Mouse (Mus musculus): ENCODE results near the gene Plcb1.

Gene Plcb1

GRCm38 (mm10) chr2:135067419-135067818 is 281.6 kb downstream of the Plcb1 start:
- DNase-seq (ENCODE audit: low read depth, low spot score): no peak

GRCm38 (mm10) chr2:135071349-135071748 is 285.5 kb downstream of the Plcb1 start:
- DNase-seq (ENCODE audit: low read depth, low spot score): no peak

- DNase-seq (ENCODE audit: low read depth, low spot score): no peak
Measured at GRCm38 (mm10) chr2:135072503-135072902, 286.6 kb downstream of the Plcb1 start.

DNA sequence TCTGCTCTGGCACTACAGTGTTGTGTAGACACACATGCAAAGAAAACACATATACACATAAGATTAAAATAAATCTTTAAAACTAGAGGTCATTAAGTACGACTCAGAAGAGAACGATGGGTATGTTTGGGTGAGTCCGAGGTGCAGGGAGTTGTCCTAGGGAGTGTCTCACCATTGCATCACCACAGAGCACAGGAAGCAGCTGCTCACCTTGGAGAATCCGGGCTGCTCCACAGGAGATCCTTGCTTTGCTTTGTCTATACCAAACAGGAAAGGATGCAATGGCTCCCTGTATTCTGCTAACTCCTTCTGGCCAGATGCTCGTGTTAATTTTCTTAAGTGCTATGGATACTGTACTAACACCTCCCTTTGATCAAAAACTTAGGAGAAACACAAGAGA is 287.1 kb downstream of the Plcb1 start:
- DNase-seq (ENCODE audit: low read depth, low spot score): no peak

GRCm38 (mm10) chr2:135075375-135075774 is 289.5 kb downstream of the Plcb1 start:
- no peak for DNase-seq (ENCODE audit: low read depth, low spot score)

- DNase-seq (ENCODE audit: low read depth, low spot score): no peak
Measured at GRCm38 (mm10) chr2:135092588-135093162, 306.8 kb downstream of the Plcb1 start.

GRCm38 (mm10) chr2:135101292-135101691 is 315.4 kb downstream of the Plcb1 start:
- no peak for DNase-seq (ENCODE audit: low read depth, low spot score)

GRCm38 (mm10) chr2:135101943-135102342 is 316.1 kb downstream of the Plcb1 start:
- no peak for DNase-seq (ENCODE audit: low read depth, low spot score)

- DNase-seq (ENCODE audit: low read depth, low spot score): no peak
Measured at GRCm38 (mm10) chr2:135106649-135107048, 320.8 kb downstream of the Plcb1 start.

- DNase-seq (ENCODE audit: low read depth, low spot score): no peak
Measured at GRCm38 (mm10) chr2:135108607-135109006, 322.7 kb downstream of the Plcb1 start.

DNA sequence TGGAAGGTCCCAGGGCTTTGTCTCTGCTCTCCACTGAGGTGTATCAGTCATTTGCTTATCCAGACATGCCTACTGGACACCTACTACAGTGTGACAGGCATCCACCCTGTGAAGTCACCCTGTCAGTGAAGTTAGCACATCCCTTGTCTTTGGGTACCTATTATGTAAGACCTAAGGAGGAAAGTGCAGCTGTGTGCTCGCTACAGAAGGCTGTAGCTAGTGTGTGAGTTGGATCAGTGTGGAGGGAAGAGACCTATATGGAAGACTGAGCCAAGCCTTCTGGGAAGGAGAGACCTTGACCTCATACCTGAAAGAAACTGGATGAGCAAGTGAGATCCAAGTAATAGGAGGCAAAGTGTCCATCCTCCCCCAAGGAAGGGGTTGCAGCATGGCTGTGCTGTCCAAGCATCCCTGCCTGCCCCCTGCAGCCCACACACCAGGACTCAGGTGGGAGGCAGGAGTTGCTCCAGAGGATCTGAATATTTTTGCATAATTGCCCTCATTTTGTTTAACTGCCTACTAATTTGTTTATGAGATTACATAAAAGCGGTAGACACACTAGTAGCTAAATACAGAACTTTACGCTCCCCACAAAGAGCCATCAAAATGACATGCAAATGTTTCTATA is 328.7 kb downstream of the Plcb1 start:
- DNase-seq (ENCODE audit: low read depth, low spot score): no peak

- DNase-seq (ENCODE audit: low read depth, low spot score): no peak
Measured at GRCm38 (mm10) chr2:135123057-135123456, 337.2 kb downstream of the Plcb1 start.

DNA sequence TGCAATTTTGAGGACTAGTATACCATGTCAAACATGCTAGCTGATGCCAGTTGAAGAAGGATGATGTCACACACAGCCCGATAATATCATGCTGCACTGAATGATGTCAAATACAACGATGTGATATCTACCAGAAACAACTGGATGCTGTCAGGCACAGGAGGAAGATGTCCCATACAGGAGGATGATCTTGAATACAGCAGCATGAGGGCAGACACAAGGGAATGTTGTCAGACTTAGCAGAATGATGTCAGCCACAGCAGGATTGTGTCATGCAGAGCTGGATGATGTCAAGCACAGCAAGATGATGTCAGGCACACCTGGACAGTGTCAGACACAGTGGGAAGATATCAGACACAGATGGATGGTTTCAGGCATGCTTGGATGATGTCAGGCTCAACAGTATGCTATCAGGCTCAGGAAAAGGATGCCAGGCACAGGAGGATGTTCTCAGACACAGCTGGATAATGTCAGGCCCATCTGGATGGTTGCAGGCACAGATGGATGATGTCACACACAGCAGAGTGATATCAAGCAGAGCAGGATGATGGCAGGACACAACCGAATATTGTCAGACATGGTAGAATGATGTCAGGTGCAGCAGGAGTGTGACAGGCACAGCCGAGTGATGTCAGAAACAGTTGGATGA is 338.0 kb downstream of the Plcb1 start:
- DNase-seq (ENCODE audit: low read depth, low spot score): no peak

GRCm38 (mm10) chr2:135140576-135140975 is 354.7 kb downstream of the Plcb1 start:
- DNase-seq (ENCODE audit: low read depth, low spot score): no peak

GRCm38 (mm10) chr2:135152289-135152688 is 366.4 kb downstream of the Plcb1 start:
- no peak for DNase-seq (ENCODE audit: low read depth, low spot score)

- DNase-seq (ENCODE audit: low read depth, low spot score): no peak
Measured at GRCm38 (mm10) chr2:135153248-135153647, 367.4 kb downstream of the Plcb1 start.

DNA sequence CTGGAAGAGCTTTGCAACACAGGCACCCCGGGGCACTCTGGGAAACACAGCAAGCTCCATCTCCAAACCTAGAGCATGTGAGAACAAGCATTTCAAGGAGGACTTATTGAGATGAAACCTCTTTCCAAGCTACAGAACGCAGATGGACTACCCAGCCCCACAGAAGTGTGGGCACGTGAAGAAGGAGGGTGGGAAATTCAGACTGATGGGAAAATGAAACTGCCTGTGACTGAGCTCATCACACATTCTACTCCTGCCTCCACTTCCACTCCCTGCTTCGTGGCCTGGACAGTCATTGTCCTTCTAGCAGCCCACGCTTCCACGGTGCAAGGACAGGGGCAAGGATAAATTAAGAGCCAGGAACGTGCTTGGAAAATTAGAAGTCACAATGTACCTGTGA is 370.2 kb downstream of the Plcb1 start:
- DNase-seq (ENCODE audit: low read depth, low spot score): no peak

DNA sequence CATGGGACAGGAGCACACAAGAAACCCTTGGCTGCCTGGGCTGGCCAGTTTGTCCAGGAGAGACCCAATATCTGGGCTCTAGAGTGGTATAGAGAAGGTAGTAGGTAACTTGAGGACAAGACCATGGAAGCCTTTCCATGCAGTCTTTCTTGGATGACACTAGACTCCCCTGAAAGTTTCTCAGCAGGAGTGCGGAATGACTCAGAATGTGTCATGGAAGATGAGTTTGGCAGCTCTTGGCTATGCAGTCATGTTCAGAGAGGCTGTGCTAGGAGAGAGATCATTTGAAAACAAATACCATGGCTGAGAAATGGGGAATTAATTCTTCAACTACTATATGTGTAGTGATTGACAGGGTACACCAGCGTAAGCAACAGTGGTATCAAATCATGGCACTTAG is 372.1 kb downstream of the Plcb1 start:
- DNase-seq (ENCODE audit: low read depth, low spot score): no peak

GRCm38 (mm10) chr2:135161673-135162072 is 375.8 kb downstream of the Plcb1 start:
- no peak for DNase-seq (ENCODE audit: low read depth, low spot score)

DNA sequence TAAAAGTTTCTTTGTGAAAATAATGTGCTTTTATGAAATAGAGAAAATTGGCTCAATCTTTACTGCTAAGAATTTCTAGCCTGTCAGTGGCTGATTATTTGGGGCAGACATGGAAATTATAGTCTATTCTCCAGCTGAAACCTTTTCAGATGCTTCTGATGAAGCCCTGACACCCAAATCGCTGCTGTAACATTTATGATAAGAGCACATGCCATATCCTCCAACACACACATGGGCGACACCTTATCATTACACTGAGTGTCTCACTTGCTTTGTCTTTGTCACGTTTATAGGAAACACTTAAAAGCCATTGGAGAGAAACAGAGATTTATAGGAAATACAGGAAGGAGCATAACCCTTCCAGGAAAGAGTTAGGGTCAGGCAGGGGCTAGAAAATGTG is 379.6 kb downstream of the Plcb1 start:
- DNase-seq (ENCODE audit: low read depth, low spot score): no peak

DNA sequence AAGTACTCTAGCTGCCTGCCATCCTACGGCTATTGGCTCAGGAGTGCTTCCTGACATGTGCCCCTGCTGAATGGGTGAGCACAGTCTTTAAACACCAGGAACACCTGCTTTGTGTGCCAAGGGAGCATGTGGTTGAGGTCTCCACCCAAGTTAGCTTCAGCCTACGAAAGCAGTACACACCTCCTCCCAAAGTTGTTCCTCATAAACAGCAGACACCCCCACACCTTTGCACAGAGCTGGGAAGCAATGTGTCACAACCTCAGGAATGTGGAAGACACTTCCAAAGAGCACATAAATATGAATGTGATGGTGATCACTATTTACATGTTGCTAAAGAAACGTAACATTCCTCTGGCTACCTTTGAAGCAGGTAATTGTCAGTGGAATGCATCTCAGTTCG is 389.7 kb downstream of the Plcb1 start:
- DNase-seq (ENCODE audit: low read depth, low spot score): no peak

- no peak for DNase-seq (ENCODE audit: low read depth, low spot score)
Measured at GRCm38 (mm10) chr2:135187659-135188058, 401.8 kb downstream of the Plcb1 start.

DNA sequence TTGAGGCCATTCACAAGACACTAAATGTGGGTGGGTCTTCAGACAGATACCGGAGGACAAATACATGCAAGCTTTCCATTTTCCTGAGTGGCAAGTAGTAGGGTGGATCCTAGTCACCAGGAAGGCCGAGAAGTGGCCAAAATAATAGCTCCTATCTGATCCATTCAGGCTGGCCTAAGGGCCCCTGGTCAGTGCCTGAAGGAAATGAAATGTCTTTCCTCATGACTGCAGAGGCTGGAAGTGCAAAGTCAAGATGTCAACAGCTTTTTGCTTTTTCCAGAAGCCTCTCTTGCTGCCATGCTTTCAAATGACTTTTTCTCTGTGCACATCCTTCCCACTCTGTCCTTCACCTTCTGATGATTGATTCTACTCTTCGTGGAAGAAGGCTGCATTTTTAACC is 415.0 kb downstream of the Plcb1 start:
- DNase-seq (ENCODE audit: low read depth, low spot score): no peak

Data from skeletal muscle tissue, adult 2 months (tissue).